Mouse (Mus musculus) right cerebral cortex, postnatal 14 days (tissue): ENCODE results near the gene Scyl1.

Experiments
- DNase-seq: peaks from one replicate; pipeline ENCODE4 v3.0.0; 2022

Scyl1 gene

GRCm38 (mm10) chr19:5713255-5713654 is 58.0 kb downstream of the Scyl1 start:
- no peak for DNase-seq

DNA sequence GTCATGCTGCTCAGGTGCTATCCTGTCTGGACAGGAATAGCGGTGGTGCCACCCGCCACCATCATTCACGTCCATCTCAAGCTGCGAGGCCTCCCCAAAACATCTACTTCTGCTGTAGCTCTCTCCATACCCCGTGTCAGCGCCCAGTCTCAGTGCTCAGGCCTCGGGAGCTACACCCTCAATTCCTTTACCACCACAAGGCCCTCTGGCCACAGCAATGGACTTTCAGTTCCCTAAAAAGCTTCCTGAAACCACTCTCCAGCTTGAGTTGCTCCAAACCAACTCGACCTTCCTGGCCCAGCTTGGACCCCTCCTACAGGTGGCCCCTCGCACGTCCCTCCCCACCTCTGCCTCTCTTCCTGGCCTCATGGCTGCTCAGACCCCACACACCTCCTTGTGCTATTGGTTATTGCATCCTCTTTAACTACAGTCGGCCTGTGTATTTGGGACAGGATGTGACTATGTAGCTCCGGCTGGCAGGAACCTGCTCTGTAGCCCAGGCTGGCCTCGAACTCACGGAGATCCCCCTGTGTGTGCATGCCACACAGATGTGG is 59.2 kb downstream of the Scyl1 start:
- no peak for DNase-seq

GRCm38 (mm10) chr19:5711218-5711617 is 60.0 kb downstream of the Scyl1 start:
- DNase-seq, result peak; percentile 83

GRCm38 (mm10) chr19:5710581-5710980 is 60.6 kb downstream of the Scyl1 start:
- no peak for DNase-seq

GRCm38 (mm10) chr19:5710068-5710467 is 61.2 kb downstream of the Scyl1 start:
- no peak for DNase-seq
